In genomic region chr7:115274836-115275235, GRCm38 (mm10) we compare ENCODE assay signal across 13 mouse cellular contexts.
DNase-seq lines count a peak whose midpoint lies in the region; ATAC-seq and TF ChIP-seq lines count a peak whose summit lies in the region.
"Had no signal": no experiment of that assay in that cellular context is flagged by ENCODE, and none has a peak within 500 bp of the region (broad histone marks: within the 10 kb centered on the region; RNA-seq: fewer than 3 reads in every experiment).

No protein-coding gene starts in this region.

- H3K9ac ChIP-seq in hindbrain, embryonic 16.5 days (ENCODE audit: low read depth, low read length): no peak overlapping the region
- H3K9ac ChIP-seq: embryonic facial prominence, embryonic 13.5 days; hindbrain, embryonic 14.5 days; limb, embryonic 12.5 days had no signal

- H3K4me1 ChIP-seq in hindbrain, embryonic 10.5 days (replicated peaks): peaks cover 12% of the 10 kb centered on the region; the same call in 1 of the 2 replicates
- no peaks in the 10 kb centered on the region for H3K4me1 ChIP-seq in hindbrain, embryonic 16.5 days (ENCODE audit: control insufficient read depth, insufficient read depth, low read depth, low read length)
- H3K4me1 ChIP-seq: embryonic facial prominence, embryonic 13.5 days had no signal

- H3K27me3 ChIP-seq in hindbrain, embryonic 10.5 days (ENCODE audit: insufficient read depth, poor library complexity, severe bottlenecking): no peaks in the 10 kb centered on the region
- H3K27me3 ChIP-seq in hindbrain, embryonic 16.5 days (replicated peaks; ENCODE audit: control insufficient read depth, insufficient read depth, low read length): no peaks in the 10 kb centered on the region
- H3K27me3 ChIP-seq: limb, embryonic 12.5 days had no signal

- H3K27ac ChIP-seq in hindbrain, embryonic 10.5 days: 0 out of 2 replicates have a peak overlapping the region, but pooled peaks have one; percentile 5
- no peak overlapping the region for H3K27ac ChIP-seq in hindbrain, embryonic 16.5 days (ENCODE audit: low read depth, low read length)
- H3K27ac ChIP-seq: embryonic facial prominence, embryonic 13.5 days; hindbrain, embryonic 14.5 days; limb, embryonic 12.5 days had no signal

- 58% methylated on average over 3 of the region's 3 CpGs for WGBS in hindbrain, embryonic 10.5 days
- WGBS in hindbrain, embryonic 16.5 days: 32% methylated on average over 3 of the region's 3 CpGs

- no peaks in the 10 kb centered on the region for H3K9me3 ChIP-seq in hindbrain, embryonic 10.5 days
- no peaks in the 10 kb centered on the region for H3K9me3 ChIP-seq in hindbrain, embryonic 16.5 days (ENCODE audit: control insufficient read depth, low read length)
- H3K9me3 ChIP-seq: embryonic facial prominence, embryonic 13.5 days; limb, embryonic 12.5 days had no signal

- no peak for TF ChIP-seq CTCF in brain, embryonic 14.5 days (IDR thresholded peaks at IDR 0.05; ENCODE audit: borderline replicate concordance, extremely low read depth, insufficient read depth, insufficient read length)

- no peak for DNase-seq in hindbrain, embryonic 10.5 days (ENCODE audit: low spot score)
- peak; percentile 41 for DNase-seq in brain, embryonic 14.5 days (ENCODE audit: low read depth)
- peak; percentile 13 for DNase-seq in gastrocnemius, postnatal 25 days
- DNase-seq in lung, postnatal 14 days: peak; percentile 19
- no peak for DNase-seq in cerebellum, adult 9-10 months
- DNase-seq in MN1 (ENCODE audit: low spot score): no peak
- DNase-seq: right cerebral cortex, postnatal 4 days; thymus, adult 2 months had no signal

- no peak for TF ChIP-seq POLR2A in brain, embryonic 14.5 days (IDR thresholded peaks at IDR 0.05; ENCODE audit: borderline replicate concordance, extremely low read depth, insufficient read depth, insufficient read length, poor library complexity, severe bottlenecking)

- no peak overlapping the region for H3K4me3 ChIP-seq in hindbrain, embryonic 10.5 days
- no peak overlapping the region for H3K4me3 ChIP-seq in hindbrain, embryonic 16.5 days (ENCODE audit: low read length)
- H3K4me3 ChIP-seq: embryonic facial prominence, embryonic 13.5 days; limb, embryonic 12.5 days had no signal

- H3K4me2 ChIP-seq in hindbrain, embryonic 16.5 days (ENCODE audit: low read length): no peak overlapping the region
- H3K4me2 ChIP-seq: embryonic facial prominence, embryonic 13.5 days; hindbrain, embryonic 14.5 days; limb, embryonic 12.5 days had no signal

- H3K36me3 ChIP-seq in hindbrain, embryonic 10.5 days: no peaks in the 10 kb centered on the region
- H3K36me3 ChIP-seq in hindbrain, embryonic 16.5 days (ENCODE audit: control insufficient read depth, insufficient read depth, low read length): no peaks in the 10 kb centered on the region
- H3K36me3 ChIP-seq: embryonic facial prominence, embryonic 13.5 days; limb, embryonic 12.5 days had no signal

- ATAC-seq in hindbrain, embryonic 16.5 days: no peak
- ATAC-seq: activated CD4-positive, CD25-positive, alpha-beta regulatory T cell, adult 4 months had no signal

Comparison
In these comparisons a context has a peak if more than half of its experiments do, and no peak if none do; other contexts are left out.
1. DNase-seq: peak in brain, embryonic 14.5 days (single experiment), gastrocnemius, postnatal 25 days (single experiment) and lung, postnatal 14 days (single experiment); none in hindbrain, embryonic 10.5 days (single experiment), cerebellum, adult 9-10 months (single experiment) and MN1 (single experiment).